Mouse (Mus musculus) frontal cortex, adult 2 months (tissue): ENCODE measurements around the gene Gm2663. TPM values are rescaled to one million over a fixed set of nuclear protein-coding genes. Genes with fewer than 3 reads are reported as not detected.

ENCODE experiments used
- polyA plus RNA-seq: library from polyadenylated mRNA; depleted of rRNA; stranded (reverse); fragments of >200 nt; gene quantifications from 2 replicates; pipeline ENCODE4 v1.2.3, GENCODE M21; 2012; rRNA removed

The Gm2663 gene
- polyA plus RNA-seq, 1 experiment = not detected

Other genes starting within 250 kb of the Gm2663 start
- gene Moxd2, start 112.0 kb downstream of the Gm2663 start, polyA plus RNA-seq = 0.29 TPM in 1 of 2 replicates, not detected in the other
- gene Prss58, start 99.1 kb downstream of the Gm2663 start, polyA plus RNA-seq = not detected in 2 replicates
- gene 1700074P13Rik, start 58.9 kb downstream of the Gm2663 start, polyA plus RNA-seq = not detected in 2 replicates
- not detected in 2 replicates for gene Gm4744, start 47.6 kb downstream of the Gm2663 start, polyA plus RNA-seq
- gene 1810009J06Rik, start 34.7 kb downstream of the Gm2663 start, polyA plus RNA-seq = not detected in 2 replicates
- 0.06 and 0.08 TPM in 2 replicates for gene 2210010C04Rik, start 36.0 kb upstream of the Gm2663 start, polyA plus RNA-seq